Mouse (Mus musculus): Measurements from ENCODE around the gene Kidins220.

DNA sequence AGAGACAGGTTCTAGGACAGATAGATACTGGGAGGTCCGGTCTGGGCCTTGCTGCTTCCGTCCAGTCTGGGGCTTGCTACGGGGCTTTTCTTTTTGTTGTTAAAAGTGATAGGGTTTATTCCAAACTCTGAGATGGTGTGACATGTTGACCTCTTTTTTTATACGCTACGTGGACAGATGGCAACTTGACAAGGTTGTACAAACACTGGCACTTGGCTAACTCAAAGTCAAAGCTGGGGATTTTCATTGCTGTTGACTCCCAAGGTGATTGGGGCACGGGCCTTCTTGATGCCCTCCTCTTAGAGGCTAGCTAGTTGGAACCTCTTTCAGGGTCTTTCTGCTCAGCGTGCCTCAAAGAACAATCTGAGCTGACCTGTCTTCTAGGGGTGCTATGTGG, 136.0 kb downstream of the Kidins220 start:
- TF ChIP-seq CTCF (IDR thresholded peaks at IDR 0.05; ENCODE audit: low read depth, low read length) (no peak), POLR2A (IDR thresholded peaks at IDR 0.05; ENCODE audit: borderline replicate concordance, low read depth, low read length) (no peak)
